Mouse (Mus musculus): ENCODE data around the gene Tmem130. TPM values are rescaled to one million over a fixed set of nuclear protein-coding genes. Genes with fewer than 3 reads are reported as not detected.
A peak's percentile ranks its signal among the peaks of the same experiment; 100 is the strongest.

Tmem130 gene
- polyA plus RNA-seq, 1 experiment: 307 TPM

- DNase-seq (ENCODE audit: low read depth): peak; percentile 81
- TF ChIP-seq POLR2A (IDR thresholded peaks at IDR 0.05; ENCODE audit: borderline replicate concordance, extremely low read depth, insufficient read depth, insufficient read length, poor library complexity, severe bottlenecking) (no peak), CTCF (IDR thresholded peaks at IDR 0.05; ENCODE audit: borderline replicate concordance, extremely low read depth, insufficient read depth, insufficient read length) (no peak)
Measured at GRCm38 (mm10) chr5:144695289-144696060, 66.1 kb downstream of the Tmem130 start.

GRCm38 (mm10) chr5:144694161-144694560 is 67.5 kb downstream of the Tmem130 start:
- peak; percentile 21 for DNase-seq (ENCODE audit: low read depth)

GRCm38 (mm10) chr5:144691421-144691820 is 70.2 kb downstream of the Tmem130 start:
- no peak for TF ChIP-seq POLR2A (IDR thresholded peaks at IDR 0.05; ENCODE audit: borderline replicate concordance, extremely low read depth, insufficient read depth, insufficient read length, poor library complexity, severe bottlenecking)
- TF ChIP-seq CTCF (IDR thresholded peaks at IDR 0.05; ENCODE audit: borderline replicate concordance, extremely low read depth, insufficient read depth, insufficient read length): no peak
- DNase-seq (ENCODE audit: low read depth): peak; percentile 28

More at GRCm38 (mm10) chr5:144694161-144694560, 67.5 kb downstream of the Tmem130 start:
- TF ChIP-seq POLR2A (IDR thresholded peaks at IDR 0.05; ENCODE audit: borderline replicate concordance, extremely low read depth, insufficient read depth, insufficient read length, poor library complexity, severe bottlenecking): no peak
- TF ChIP-seq CTCF (IDR thresholded peaks at IDR 0.05; ENCODE audit: borderline replicate concordance, extremely low read depth, insufficient read depth, insufficient read length): peak; percentile 24; the same call in 1 of the 2 replicates

- DNase-seq (ENCODE audit: low read depth): peak; percentile 23
- TF ChIP-seq POLR2A (IDR thresholded peaks at IDR 0.05; ENCODE audit: borderline replicate concordance, extremely low read depth, insufficient read depth, insufficient read length, poor library complexity, severe bottlenecking) (no peak), CTCF (IDR thresholded peaks at IDR 0.05; ENCODE audit: borderline replicate concordance, extremely low read depth, insufficient read depth, insufficient read length) (no peak)
Measured at GRCm38 (mm10) chr5:144688371-144688770, 73.2 kb downstream of the Tmem130 start.

Other genes starting within 250 kb of the Tmem130 start
- 15.2 and 16.3 TPM in 2 replicates for gene Nptx2, start 215.9 kb downstream of the Tmem130 start, polyA plus RNA-seq (2012; rRNA removed)
- gene Trrap, start 5.9 kb upstream of the Tmem130 start, polyA plus RNA-seq (2012; rRNA removed): 160 and 198 TPM in 2 replicates
- gene Smurf1, start 204.0 kb upstream of the Tmem130 start, polyA plus RNA-seq (2012; rRNA removed): 50.6 and 65.4 TPM in 2 replicates